Mouse (Mus musculus) forebrain, embryonic 11.5 days (tissue): Measurements from ENCODE around the gene Ruvbl2. TPM values are rescaled to one million over a fixed set of nuclear protein-coding genes. Genes with fewer than 3 reads are reported as not detected.

Source experiments
- ATAC-seq: fragments of 200-750 bp; cut with Nextera tagmentation; replicated peaks from 2 replicates; pipeline ENCODE4 v1.8.0; 2017; ENCODE audit warnings: moderate TSS enrichment; ENCODE audit not compliant: low FRiP score
- DNase-seq: peaks from one replicate; pipeline ENCODE4 v3.0.0-alpha.2; 2017; ENCODE audit warnings: low spot score
- H3K27ac ChIP-seq: fragments of 300-500 bp; sonication (generic); 2 replicates; pipeline ENCODE4 v1.5.1; 2014; ENCODE audit warnings: low read depth, low read length
- H3K27me3 ChIP-seq: fragments of 300-500 bp; sonication (generic); 2 replicates; pipeline ENCODE4 v1.6.1; 2014; ENCODE audit warnings: mild to moderate bottlenecking, low read length, mixed read lengths; ENCODE audit not compliant: control insufficient read depth, insufficient read depth
- H3K36me3 ChIP-seq: fragments of 300-500 bp; sonication (generic); 2 replicates; pipeline ENCODE4 v1.6.1; 2014; ENCODE audit warnings: mild to moderate bottlenecking, low read length, moderate library complexity, mixed read lengths; ENCODE audit not compliant: control insufficient read depth, insufficient read depth
- H3K4me1 ChIP-seq: fragments of 300-500 bp; sonication (generic); replicated peaks from 2 replicates; pipeline ENCODE4 v1.6.1; 2014; ENCODE audit warnings: low read length, mixed read lengths; ENCODE audit not compliant: control insufficient read depth, insufficient read depth
- H3K4me2 ChIP-seq: fragments of 300-500 bp; sonication (generic); 2 replicates; pipeline ENCODE4 v1.6.1; 2014; ENCODE audit warnings: low read depth, mild to moderate bottlenecking, low read length, moderate library complexity, mixed read lengths; ENCODE audit not compliant: severe bottlenecking
- H3K4me3 ChIP-seq: fragments of 300-500 bp; sonication (generic); 2 replicates; pipeline ENCODE4 v1.5.1; 2014; ENCODE audit warnings: low read depth, low read length
- H3K9ac ChIP-seq: fragments of 300-500 bp; sonication (generic); 2 replicates; pipeline ENCODE4 v1.6.1; 2014; ENCODE audit warnings: low read length
- H3K9me3 ChIP-seq: fragments of 300-500 bp; sonication (generic); 2 replicates; pipeline ENCODE4 v1.6.1; 2016; ENCODE audit warnings: low read length, mixed read lengths; ENCODE audit not compliant: control insufficient read depth
- WGBS: fragments of 180-500 bp; shearing (Covaris S2); extraction: QIAGEN DNeasy Blood & Tissue Kit; methylation state at CpG from one replicate; pipeline ENCODE4 v1.1.7; 2014; 5-methylcytosine and 5-hydroxymethylcytosine counted together
- polyA plus RNA-seq: library from polyadenylated mRNA; unstranded; fragments of >200 nt; fragmentation: Nextera tagmentation; extraction: Ambion mirVana; gene quantifications from 2 replicates; pipeline ENCODE4 v1.2.1, GENCODE M21; 2014

The Ruvbl2 gene
- polyA plus RNA-seq, 1 experiment from 2014 or later: 175 TPM

GRCm38 (mm10) chr7:45413113-45413863 is 24.6 kb downstream of the Ruvbl2 start, which contains the start of gene Ntf5:
Gene Ntf5 (plus strand): TSS chr7:45413695.
- WGBS: 3% methylated on average over 43 of the region's 45 CpGs
- Histone ChIP-seq H3K27ac (no peak within 1 kb of the TSS), H3K9ac (peak within 1 kb of the TSS; percentile 53), H3K4me2 (peak within 1 kb of the TSS; percentile 82), H3K9me3 (no peaks in the 10 kb centered on the region), H3K36me3 (no peaks in the 10 kb centered on the region), H3K4me3 (peak within 1 kb of the TSS; percentile 44), H3K27me3 (peaks cover 81% of the 10 kb centered on the region), H3K4me1 (peaks cover 13% of the 10 kb centered on the region; the same call in 1 of the 2 replicates)
- ATAC-seq (peak; percentile 32), DNase-seq (peak; percentile 75)

GRCm38 (mm10) chr7:45412421-45412820 is 25.5 kb downstream of the Ruvbl2 start:
- 94% methylated on average over 2 of the region's 2 CpGs for WGBS
- no peak overlapping the region for H3K4me3 ChIP-seq
- no peak overlapping the region for H3K27ac ChIP-seq
- DNase-seq: no peak
- H3K4me1 ChIP-seq: peaks cover 13% of the 10 kb centered on the region; the same call in 1 of the 2 replicates
- no peaks in the 10 kb centered on the region for H3K36me3 ChIP-seq
- H3K4me2 ChIP-seq: no peak overlapping the region
- H3K9me3 ChIP-seq: no peaks in the 10 kb centered on the region
- peaks cover 87% of the 10 kb centered on the region for H3K27me3 ChIP-seq
- ATAC-seq: no peak
- H3K9ac ChIP-seq: no peak overlapping the region

GRCm38 (mm10) chr7:45409497-45410163 is 28.3 kb downstream of the Ruvbl2 start:
- no peaks in the 10 kb centered on the region for H3K9me3 ChIP-seq
- H3K27me3 ChIP-seq: peaks cover 85% of the 10 kb centered on the region
- no peaks in the 10 kb centered on the region for H3K36me3 ChIP-seq
- no peak for ATAC-seq
- H3K4me2 ChIP-seq: no peak overlapping the region
- peaks cover 13% of the 10 kb centered on the region; the same call in 1 of the 2 replicates for H3K4me1 ChIP-seq
- peak; percentile 41 for DNase-seq
- H3K9ac ChIP-seq: no peak overlapping the region
- H3K27ac ChIP-seq: no peak overlapping the region
- 86% methylated on average over 8 of the region's 8 CpGs for WGBS
- H3K4me3 ChIP-seq: no peak overlapping the region

GRCm38 (mm10) chr7:45408949-45409348 is 28.9 kb downstream of the Ruvbl2 start:
- peaks cover 10% of the 10 kb centered on the region; the same call in 1 of the 2 replicates for H3K4me1 ChIP-seq
- DNase-seq: peak; percentile 41
- H3K27ac ChIP-seq: no peak overlapping the region
- H3K4me2 ChIP-seq: no peak overlapping the region
- 88% methylated on average over 17 of the region's 17 CpGs for WGBS
- no peak overlapping the region for H3K4me3 ChIP-seq
- ATAC-seq: no peak
- H3K36me3 ChIP-seq: no peaks in the 10 kb centered on the region
- peaks cover 78% of the 10 kb centered on the region for H3K27me3 ChIP-seq
- no peak overlapping the region for H3K9ac ChIP-seq
- H3K9me3 ChIP-seq: no peaks in the 10 kb centered on the region

DNA sequence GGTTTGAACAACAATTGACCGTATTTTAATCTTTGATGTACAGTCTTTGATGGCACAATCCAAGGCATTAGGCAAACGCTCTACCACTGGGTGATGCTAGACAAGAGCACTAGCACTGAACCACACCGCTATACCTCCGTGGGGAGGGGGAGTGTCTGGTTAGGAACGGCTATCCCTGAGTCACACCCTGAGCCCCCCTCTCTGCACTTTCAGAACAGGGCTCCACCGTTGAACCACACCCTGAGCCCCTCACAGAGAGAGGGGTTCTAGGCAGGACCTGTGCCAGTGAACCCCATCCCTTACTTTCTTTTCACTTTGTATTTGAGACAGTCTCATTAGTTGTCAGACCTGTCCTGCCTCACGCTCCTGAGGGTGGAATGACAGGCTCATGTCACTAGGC is 29.5 kb downstream of the Ruvbl2 start:
- no peak overlapping the region for H3K4me2 ChIP-seq
- H3K9me3 ChIP-seq: no peaks in the 10 kb centered on the region
- WGBS: 73% methylated on average over 7 of the region's 7 CpGs
- H3K4me3 ChIP-seq: no peak overlapping the region
- DNase-seq (peak; percentile 47), ATAC-seq (no peak)
- H3K27ac ChIP-seq: no peak overlapping the region
- peaks cover 72% of the 10 kb centered on the region for H3K27me3 ChIP-seq
- no peak overlapping the region for H3K9ac ChIP-seq
- peaks cover 5% of the 10 kb centered on the region; the same call in 1 of the 2 replicates for H3K4me1 ChIP-seq
- H3K36me3 ChIP-seq: no peaks in the 10 kb centered on the region

DNA sequence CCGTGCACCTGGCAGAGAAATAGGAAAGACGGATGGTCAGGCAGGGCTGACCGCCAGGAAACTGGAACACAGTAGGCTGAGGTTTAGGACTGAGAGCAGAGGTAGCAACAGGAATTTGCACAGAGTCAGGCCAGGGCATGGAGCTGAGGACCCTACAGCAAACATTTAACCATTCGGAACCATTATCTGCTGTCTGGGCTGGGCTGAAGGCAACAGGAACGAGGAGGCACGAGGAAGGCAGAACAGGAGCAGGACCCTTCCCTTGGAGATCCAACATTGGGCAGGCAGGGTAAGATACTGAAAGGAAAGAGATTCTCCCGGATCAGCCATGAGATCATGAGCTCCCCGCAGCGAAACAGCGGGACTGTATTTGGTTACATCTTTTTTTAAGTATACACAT is 30.1 kb downstream of the Ruvbl2 start:
- ATAC-seq (no peak), DNase-seq (peak; percentile 45)
- Histone ChIP-seq H3K9ac (no peak overlapping the region), H3K9me3 (no peaks in the 10 kb centered on the region), H3K4me3 (no peak overlapping the region), H3K36me3 (no peaks in the 10 kb centered on the region), H3K4me2 (no peak overlapping the region), H3K27ac (no peak overlapping the region), H3K27me3 (peaks cover 67% of the 10 kb centered on the region), H3K4me1 (peaks cover 2% of the 10 kb centered on the region; the same call in 1 of the 2 replicates)
- 86% methylated on average over 10 of the region's 10 CpGs for WGBS

GRCm38 (mm10) chr7:45406157-45407156 is 31.4 kb downstream of the Ruvbl2 start:
- peak overlapping the region; percentile 18 for H3K4me3 ChIP-seq
- H3K9me3 ChIP-seq: no peaks in the 10 kb centered on the region
- 2% methylated on average over 108 of the region's 114 CpGs for WGBS
- H3K9ac ChIP-seq: no peak overlapping the region; the same call in 1 of the 2 replicates
- H3K4me1 ChIP-seq: peaks cover 2% of the 10 kb centered on the region; the same call in 1 of the 2 replicates
- no peaks in the 10 kb centered on the region for H3K36me3 ChIP-seq
- no peak overlapping the region for H3K27ac ChIP-seq
- DNase-seq (peak; percentile 61), ATAC-seq (no peak)
- peak overlapping the region; percentile 34 for H3K4me2 ChIP-seq
- peaks cover 56% of the 10 kb centered on the region for H3K27me3 ChIP-seq
